Mouse (Mus musculus) right cerebral cortex, postnatal 4 days (tissue): Measurements from ENCODE around the gene Slc47a1.
"Not testable (repeated sequence)": the region's sequence is repeated elsewhere in the genome, so short reads cannot be mapped to it uniquely, and the experiment has no call there.

ENCODE experiments used
- DNase-seq: peaks from one replicate; pipeline ENCODE4 v3.0.0-alpha.2; 2022

The Slc47a1 gene

DNA sequence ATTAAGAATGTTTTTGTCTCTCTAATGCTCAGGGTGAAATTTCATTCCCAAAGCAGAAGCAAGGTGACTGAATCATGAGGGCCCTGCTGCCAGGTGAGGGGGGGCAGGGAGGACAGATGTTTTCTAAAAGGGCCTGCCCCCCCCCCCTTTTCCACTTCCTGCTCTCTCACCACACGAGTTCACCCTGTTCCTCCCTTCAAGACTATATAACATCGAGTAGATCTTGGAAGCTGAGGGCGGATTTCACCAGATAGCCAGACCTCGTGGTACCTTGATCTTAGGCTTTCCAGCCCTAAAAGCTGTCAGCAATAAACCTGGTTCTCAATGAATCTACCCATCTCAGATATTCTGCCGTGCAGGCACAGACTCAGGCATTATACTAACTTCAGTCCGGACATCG lies 67.8 kb downstream of the Slc47a1 start:
- DNase-seq, result no peak

DNA sequence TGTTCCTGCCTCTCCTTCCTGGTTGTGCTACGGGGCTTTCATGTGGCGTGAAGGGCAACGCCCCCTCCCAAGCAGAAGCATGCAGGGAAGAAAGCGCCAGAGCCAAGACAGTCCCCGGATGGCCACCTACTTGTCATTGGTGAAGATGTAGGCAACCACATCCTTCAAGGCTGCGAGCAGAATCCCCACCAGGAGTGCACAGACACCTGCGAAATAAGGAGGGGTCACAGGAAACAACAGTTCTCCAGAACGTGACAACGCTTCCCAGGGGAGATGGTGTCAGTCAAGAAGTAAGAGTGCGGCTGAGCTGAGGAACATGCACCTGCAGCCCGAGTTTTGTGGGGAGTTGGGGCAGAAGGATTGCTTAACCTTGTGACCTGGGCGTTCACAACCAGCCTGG lies 68.3 kb downstream of the Slc47a1 start:
- no peak for DNase-seq

DNA sequence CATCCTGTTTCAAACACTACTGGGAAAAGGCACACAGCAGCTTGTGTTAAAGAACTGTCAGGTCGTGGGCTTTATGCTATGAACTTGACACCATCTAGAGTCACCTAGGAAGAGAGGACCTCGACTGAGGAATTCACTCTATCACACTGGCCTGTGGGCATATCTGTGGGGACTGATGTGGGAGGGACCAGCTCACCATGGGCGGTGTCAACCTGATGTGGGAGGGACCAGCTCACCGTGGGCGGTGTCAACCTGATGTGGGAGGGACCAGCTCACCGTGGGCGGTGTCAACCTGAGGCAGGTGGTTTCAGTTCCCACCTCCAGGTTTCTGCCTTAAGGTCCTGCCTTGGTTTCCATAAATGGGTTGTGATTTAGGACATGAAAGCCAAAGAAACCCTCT lies 70.3 kb downstream of the Slc47a1 start:
- no peak for DNase-seq

- peak; percentile 15 for DNase-seq
These were observed 72.8 kb downstream of the Slc47a1 start for GRCm38 (mm10) chr11:61305377-61305776.

- DNase-seq, result not testable (repeated sequence)
These were observed 73.6 kb downstream of the Slc47a1 start for GRCm38 (mm10) chr11:61304535-61304934.

- DNase-seq, result no peak
These were observed 77.3 kb downstream of the Slc47a1 start for GRCm38 (mm10) chr11:61300716-61301392.

DNA sequence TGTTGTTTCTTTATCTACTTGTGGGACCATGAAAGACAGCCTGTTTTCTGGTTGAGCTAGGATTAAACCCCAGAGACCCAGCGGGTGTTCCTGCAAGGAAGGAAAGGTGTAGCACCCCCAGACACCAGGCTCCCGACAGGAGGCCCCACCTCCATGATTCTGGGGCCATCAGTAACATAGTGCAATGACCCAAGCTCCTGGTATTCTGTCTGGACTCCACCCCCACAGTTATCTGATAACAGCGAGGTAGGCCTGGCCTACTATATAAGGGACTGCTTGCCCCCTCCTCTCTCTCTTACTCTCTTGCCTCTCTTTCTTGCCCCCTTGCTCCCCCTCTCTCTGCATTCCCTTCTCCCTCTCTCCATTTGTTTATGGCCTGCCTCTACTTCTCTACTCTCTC lies 77.9 kb downstream of the Slc47a1 start:
- DNase-seq, result no peak

- DNase-seq, result no peak
These were observed 80.2 kb downstream of the Slc47a1 start for GRCm38 (mm10) chr11:61297901-61298300.

DNA sequence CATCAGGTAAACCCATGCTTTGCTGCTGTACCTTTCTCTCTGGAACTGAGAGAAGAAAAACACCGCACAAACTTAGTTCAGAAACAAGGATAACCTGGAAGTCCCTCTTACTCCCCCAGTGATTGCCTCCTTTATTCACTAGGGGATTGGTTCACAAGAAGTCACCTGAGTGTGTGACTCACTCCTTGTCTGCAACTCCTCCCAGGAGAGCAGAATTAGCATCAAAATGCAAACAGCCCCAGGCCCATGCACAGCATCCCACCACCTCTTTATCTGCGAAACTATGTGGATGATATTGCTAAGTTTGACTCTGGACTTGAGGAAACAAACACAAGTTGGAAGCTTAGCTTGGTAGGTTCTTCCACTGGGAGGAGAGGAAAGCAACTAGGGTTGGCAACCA lies 80.8 kb downstream of the Slc47a1 start:
- DNase-seq, result no peak

- no peak for DNase-seq
These were observed 81.6 kb downstream of the Slc47a1 start for GRCm38 (mm10) chr11:61296556-61296955.

- no peak for DNase-seq
These were observed 82.6 kb downstream of the Slc47a1 start for GRCm38 (mm10) chr11:61295556-61295955.

DNA sequence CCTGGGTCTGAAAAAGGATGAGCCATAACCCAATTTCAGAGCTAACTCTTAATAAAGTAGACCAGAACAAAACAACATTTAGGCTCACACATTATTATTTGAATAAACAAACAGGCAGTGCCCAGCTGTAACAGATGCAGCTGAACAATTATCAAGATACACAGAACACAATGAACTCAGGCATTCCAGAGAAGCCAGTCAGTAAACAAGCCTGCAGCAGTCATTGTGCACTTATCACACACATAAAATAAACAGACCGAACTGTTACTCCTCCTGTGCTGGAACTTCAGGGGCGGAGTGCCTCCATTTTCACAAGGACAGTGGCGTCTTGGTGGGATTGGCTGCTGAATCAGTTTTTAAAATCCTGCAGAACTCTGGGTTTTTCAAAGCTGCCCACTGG lies 83.7 kb downstream of the Slc47a1 start:
- no peak for DNase-seq
